Mouse (Mus musculus) neutrophil, adult 5-6 weeks (primary cell): ENCODE results near the gene Astl. TPM values are rescaled to one million over a fixed set of nuclear protein-coding genes. Genes with fewer than 3 reads are reported as not detected.
A peak's percentile ranks its signal among the peaks of the same experiment; 100 is the strongest.

ENCODE experiments used
- ATAC-seq: fragments of 151-379, 151-347 bp; 2 replicates; pipeline ENCODE4 v1.8.0; 2017; ENCODE audit warnings: mild to moderate bottlenecking, moderate TSS enrichment; ENCODE audit not compliant: insufficient number of reproducible peaks, poor library complexity, low FRiP score, severe bottlenecking; ENCODE audit errors: extremely low read depth
- total RNA-seq: library from RNA; stranded (forward); fragments of 200-1000 nt; gene quantifications from 2 replicates; pipeline ENCODE4 v1.2.3, GENCODE M21; 2017

The Astl gene
- total RNA-seq, 1 experiment from 2014 or later: 1.5 TPM

DNA sequence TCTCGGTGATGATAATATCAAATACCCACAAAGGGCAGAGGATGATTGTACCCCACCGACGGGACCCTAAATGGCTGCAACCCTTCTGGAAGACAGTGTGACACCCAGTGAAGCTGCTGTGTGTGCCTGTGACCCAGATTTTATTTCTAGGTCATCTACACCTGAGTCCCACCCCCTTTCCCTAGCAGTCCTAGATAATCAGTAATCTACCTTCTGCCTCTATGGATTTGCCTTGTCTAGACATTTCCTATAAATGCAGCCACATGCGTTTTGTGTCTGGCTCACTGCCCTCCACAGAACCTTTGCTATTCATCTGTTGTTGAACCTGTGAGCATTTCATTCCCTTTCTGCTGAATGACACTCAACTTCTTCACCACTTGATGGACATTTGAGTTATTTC is 15.4 kb downstream of the Astl start:
- ATAC-seq: no peak

GRCm38 (mm10) chr2:127362459-127363281 is 24.2 kb downstream of the Astl start, which contains the start of gene Adra2b:
Gene Adra2b (plus strand): TSS chr2:127363208.
- peak; percentile 52; the same call in 1 of the 2 replicates for ATAC-seq

- no peak; the same call in 1 of the 2 replicates for ATAC-seq
Measured at GRCm38 (mm10) chr2:127363282-127363652, 24.8 kb downstream of the Astl start.

DNA sequence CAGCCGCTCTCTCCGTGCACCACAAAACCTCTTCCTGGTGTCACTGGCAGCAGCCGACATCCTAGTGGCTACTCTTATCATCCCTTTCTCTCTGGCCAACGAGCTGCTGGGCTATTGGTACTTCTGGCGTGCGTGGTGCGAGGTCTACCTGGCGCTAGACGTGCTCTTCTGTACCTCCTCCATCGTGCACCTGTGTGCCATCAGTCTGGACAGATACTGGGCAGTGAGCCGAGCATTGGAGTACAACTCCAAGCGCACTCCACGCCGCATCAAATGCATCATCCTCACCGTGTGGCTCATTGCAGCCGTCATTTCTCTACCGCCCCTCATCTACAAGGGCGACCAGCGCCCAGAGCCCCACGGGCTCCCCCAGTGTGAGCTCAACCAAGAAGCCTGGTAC is 25.3 kb downstream of the Astl start:
- no peak for ATAC-seq

- no peak for ATAC-seq
Measured at GRCm38 (mm10) chr2:127364452-127364851, 26.0 kb downstream of the Astl start.

DNA sequence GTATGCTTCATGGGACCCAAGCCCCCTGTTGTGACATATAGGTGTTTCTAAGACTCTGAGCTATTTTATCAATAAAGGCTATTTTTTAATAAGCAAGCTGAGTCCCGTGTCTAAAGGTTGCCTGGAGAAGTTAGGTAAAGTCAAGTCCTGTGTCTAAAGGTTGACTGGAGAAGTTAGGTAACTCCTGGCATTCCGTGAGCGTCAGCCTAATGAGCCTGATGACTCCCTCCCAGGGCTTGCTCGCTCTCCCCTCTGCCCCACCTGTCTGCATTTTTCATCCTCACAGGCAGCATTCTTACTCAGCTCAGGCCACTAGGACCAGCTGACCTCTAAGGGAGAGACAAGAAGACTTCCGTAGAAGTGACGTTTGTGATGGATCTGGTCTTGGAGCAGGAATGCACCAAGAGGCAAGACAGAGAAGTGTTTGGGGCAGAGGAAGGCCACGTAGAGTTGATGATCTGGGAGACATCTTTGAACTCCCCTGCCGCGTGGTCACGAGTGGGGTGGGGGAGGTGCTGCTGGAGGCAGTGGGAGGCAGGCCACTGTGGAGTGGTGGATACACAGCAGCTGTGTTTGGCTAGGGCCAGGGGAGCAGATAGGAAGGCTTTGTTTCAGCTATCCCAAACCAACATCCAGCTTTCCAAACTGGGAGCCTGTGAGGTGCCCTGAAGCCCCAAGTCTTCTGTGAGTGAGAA is 28.8 kb downstream of the Astl start:
- ATAC-seq: no peak

GRCm38 (mm10) chr2:127369703-127370376 is 31.4 kb downstream of the Astl start:
- no peak for ATAC-seq

DNA sequence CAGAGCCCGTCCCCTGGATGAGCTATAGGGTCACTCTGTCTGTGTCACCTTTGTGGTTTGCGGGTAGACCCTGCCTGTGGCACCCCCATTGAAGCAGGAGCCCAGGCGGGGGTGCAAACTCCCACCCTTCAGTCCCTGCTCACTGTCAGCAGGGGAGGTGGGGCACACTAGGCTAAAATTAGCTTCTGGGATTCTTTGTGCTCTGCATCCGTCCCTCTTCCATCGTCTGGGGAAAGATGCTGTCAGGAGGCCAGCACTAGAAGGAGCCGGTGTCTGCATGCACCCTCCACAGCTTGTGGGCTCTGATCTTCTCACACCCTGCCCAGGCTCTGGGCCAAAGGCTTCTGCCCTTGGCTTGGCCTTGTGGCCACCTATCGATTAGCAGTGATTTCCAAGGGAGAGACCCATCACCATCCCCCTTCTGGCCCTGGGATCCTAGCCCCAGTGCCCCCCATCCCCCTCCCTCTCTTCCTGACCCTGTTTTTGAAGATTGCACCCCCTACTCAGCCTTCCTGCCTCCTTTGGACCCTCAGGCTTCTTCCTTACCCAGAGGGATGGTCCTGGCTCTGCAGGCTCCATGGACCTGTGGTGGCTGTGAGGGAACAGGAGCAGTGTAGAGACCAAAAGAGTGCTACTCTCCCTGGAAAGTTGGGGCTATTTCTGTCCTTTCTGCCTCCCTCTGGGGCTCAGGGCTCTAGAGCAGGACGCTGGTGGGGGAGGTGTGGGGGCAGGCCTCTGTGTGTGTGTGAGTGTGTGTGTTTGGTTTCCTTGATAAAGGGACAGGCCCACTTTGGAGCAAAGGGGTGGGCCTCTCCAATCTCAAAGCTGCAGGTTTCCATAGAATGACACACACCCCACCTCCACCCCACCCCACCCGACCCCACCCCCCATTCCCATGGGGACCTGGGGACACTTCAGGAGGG is 32.4 kb downstream of the Astl start:
- no peak for ATAC-seq

DNA sequence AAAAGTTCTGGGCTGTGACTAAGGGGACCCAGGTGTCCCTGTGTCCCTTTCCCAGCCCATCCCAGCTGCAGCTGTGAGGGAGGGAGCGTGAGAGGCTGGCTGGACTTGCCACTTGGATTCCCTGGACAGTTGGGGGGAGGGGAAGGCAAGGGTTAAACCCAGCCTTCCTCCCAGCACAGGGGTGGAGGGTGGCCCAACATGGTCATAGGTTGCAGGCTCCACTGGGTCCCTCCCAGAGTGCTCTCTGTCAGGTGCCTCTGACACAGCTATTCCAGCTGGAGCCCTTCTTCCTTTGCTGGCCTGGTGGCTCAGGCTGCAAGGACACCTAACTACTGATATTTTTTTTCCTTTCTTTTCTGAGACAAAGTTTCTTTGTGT is 33.0 kb downstream of the Astl start:
- ATAC-seq: no peak

GRCm38 (mm10) chr2:127372082-127372481 is 33.6 kb downstream of the Astl start:
- ATAC-seq: no peak

DNA sequence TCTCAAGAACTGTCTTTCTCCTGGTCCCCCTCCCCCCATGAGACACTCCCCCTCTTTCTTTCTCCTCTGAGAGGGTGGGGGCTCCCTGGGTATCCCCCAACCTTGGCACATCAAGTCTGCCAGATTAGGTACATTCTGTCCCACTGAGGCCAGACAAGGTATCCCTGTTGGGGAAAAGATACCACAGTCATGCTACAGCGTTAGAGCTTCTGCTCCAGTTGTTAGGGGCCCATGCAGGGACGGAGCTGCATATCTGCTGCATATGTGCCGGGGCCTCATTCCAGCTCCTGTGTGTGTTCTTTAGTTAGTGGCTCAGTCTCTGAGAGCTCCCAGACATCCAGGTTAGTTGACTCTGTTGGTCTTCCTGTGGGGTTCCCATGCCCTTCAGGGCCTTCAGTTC is 35.7 kb downstream of the Astl start:
- ATAC-seq: no peak

DNA sequence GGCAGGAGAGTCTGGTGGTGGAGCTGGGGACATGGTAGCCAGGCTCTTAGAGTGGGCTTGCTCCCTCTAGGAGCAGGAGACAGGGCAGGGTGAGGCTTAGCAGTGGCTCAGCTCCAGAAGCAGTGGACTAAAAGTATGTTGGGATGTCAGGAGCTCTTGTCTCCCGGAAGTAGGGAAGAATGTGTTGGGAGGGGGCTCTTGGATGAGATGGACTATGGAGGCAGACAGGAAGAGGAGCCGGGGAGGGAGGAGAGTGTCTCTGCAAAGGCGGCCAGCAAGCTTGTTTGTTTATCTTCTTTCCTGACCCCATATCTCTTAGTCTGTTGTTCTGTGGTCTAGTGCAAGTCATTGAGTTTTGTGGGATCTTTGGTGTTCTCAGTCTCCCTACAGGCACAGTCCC is 36.6 kb downstream of the Astl start:
- ATAC-seq: no peak

- 0 out of 2 replicates have a peak, but pooled peaks have one; percentile 29 for ATAC-seq
Measured at GRCm38 (mm10) chr2:127375759-127376341, 37.4 kb downstream of the Astl start.

DNA sequence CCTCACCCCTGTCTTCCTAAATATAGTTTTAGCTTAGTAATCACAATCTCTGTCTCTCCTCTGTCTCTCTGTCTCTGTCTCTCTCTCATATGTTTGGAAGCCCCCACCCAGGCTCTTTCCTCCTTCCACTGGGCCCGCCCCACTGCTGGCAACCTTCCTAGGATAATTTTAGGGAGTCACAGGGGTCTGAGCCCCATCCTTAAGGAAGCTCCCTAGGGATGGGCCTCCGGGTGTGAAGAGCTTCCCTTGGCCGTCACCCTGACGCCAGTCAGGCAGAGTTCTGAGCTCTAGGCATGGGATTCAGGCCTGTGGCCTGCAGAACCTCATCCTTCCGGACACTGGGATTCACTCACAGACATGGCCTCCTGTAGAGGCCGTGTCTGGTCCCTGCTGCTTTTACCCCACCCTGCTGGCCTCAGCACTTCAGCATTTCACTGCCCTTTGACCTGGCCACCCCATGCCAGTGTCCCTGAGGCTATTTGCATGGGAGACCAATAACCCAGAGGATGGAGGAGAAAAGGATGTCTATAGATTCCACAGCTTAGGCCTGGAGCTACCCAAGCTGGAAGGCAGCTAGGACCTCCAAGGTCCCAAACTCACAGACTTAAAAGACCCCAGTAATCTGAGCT is 38.1 kb downstream of the Astl start:
- no peak for ATAC-seq

- ATAC-seq: no peak
Measured at GRCm38 (mm10) chr2:127377942-127378610, 39.6 kb downstream of the Astl start.

DNA sequence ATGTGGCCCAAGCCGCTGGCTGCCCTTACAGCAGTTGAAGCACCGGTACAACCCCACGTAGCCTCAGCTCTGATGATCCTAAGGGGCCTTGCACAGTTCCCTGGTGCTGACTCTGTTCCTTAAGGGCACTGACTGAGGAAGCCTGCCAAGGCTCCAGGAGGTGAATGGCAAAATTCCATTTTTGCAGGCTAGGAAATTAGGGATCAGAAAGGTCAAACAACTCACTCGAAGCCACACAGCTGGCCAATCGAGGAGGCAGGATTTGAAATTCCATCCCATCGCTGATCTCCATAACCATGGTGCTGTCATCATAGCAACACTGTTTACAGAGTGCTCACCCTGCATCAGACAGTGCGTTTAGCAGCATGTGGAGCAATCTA is 40.2 kb downstream of the Astl start:
- no peak for ATAC-seq

DNA sequence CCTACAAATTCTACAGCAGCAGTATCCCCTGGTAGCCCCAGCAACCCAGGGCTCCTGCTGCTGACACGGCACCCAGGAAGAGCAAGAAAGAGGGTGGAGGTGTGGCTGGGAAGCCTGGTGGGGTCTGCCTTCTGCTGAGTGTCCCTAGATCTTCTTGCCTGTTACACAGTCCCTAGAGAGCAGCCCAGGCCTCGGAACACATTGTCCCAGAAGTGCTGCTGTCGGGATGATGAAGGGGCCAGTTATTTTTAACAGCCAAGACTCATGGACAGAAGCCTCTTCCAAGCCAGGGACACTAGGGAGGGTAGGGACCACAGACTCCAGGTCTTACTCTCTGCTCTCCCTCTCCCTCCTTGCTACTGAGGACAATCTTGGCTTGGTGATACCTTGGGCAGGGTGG is 40.8 kb downstream of the Astl start:
- ATAC-seq: no peak

GRCm38 (mm10) chr2:127383881-127384280 is 45.4 kb downstream of the Astl start:
- no peak for ATAC-seq
